Mouse (Mus musculus): ENCODE measurements around the gene Psme2b. TPM values are rescaled to one million over a fixed set of nuclear protein-coding genes. Genes with fewer than 3 reads are reported as not detected.
"Not testable (repeated sequence)": the region's sequence is repeated elsewhere in the genome, so short reads cannot be mapped to it uniquely, and the experiment has no call there.

The Psme2b gene
- not detected in 2 replicates for polyA plus RNA-seq (2012; ENCODE audit: insufficient read depth, insufficient read length, low replicate concordance, missing spikeins)

DNA sequence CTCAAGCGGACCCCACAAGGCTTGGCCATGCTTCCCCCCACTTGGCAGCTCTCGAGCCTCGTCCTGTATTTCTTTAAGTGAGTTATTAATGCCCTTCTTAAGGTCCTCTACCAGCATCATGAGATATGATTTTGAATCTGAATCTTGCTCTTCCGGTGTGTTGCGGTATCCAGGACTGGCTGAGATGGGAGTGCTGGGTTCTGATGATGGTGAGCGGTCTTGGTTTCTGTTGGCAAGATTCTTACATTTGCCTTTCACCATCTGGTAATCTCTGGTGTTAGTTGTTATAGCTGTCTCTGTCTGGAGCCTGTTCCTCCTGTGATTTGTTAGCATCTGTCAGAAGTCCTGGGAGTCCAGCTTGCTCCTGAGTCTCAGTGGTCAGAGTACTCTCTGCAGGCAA, at the start of gene Psme2b:
Gene Psme2b, minus strand, starts transcription at position 101 of the 400 bp plus-strand sequence.
- 97% methylated on average over 6 of the region's 6 CpGs for WGBS
- not testable (repeated sequence) for H3K27ac ChIP-seq (ENCODE audit: insufficient read depth, low read depth, low read length); H3K4me3 ChIP-seq (ENCODE audit: insufficient read depth, low read depth, low read length); H3K4me1 ChIP-seq (ENCODE audit: control insufficient read depth, insufficient read depth, low read length)

DNA sequence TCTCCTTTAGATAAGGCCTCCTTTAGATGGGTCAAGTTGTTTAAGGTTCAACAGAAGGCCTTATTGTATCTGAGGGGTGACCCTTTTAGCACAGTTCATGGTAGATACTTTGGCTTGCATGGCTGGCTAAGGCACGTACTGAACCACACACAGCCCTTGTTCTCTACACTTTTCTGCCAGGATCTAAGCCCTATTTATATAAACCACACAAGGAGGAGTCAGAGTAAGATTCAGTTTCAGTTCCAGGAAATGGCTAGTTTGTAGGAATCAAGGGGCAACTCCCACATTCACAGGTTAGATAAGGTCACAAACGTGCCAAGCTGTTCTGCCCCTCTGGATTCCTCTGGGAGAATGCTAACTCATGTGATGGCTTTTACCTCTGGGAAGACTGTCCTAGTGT, 48.0 kb upstream of the Psme2b start, which contains the start of gene Tgtp1:
Gene Tgtp1, minus strand, starts transcription at position 155 of the 400 bp plus-strand sequence.
- H3K27ac ChIP-seq (ENCODE audit: insufficient read depth, low read depth, low read length); H3K4me1 ChIP-seq (ENCODE audit: control insufficient read depth, insufficient read depth, low read length); H3K4me3 ChIP-seq (ENCODE audit: insufficient read depth, low read depth, low read length): not testable (repeated sequence)
- WGBS = 69% methylated on average over 2 of the region's 2 CpGs

DNA sequence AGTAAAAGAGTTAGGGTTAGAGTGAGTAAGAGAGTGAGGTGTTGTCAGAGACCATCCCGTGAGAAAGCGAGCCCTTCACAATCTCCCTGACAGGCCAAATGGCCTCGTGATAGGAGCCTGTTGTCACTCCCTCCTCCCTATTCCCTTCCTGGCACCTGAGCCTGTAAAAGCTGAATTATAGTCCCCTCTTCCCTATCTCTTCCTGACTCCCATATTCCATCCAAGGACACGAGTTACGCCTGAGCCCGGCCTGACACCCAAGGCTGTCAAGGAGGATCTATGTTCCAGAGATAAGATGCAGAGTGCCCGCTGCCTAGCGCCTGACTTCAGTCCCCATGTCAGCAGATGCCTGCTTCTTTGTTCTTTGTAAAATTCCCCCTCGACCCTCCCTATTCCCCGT, 47.3 kb upstream of the Psme2b start:
- not testable (repeated sequence) for H3K27ac ChIP-seq (ENCODE audit: insufficient read depth, low read depth, low read length); H3K4me3 ChIP-seq (ENCODE audit: insufficient read depth, low read depth, low read length); H3K4me1 ChIP-seq (ENCODE audit: control insufficient read depth, insufficient read depth, low read length)
- WGBS = 85% methylated on average over 10 of the region's 10 CpGs

DNA sequence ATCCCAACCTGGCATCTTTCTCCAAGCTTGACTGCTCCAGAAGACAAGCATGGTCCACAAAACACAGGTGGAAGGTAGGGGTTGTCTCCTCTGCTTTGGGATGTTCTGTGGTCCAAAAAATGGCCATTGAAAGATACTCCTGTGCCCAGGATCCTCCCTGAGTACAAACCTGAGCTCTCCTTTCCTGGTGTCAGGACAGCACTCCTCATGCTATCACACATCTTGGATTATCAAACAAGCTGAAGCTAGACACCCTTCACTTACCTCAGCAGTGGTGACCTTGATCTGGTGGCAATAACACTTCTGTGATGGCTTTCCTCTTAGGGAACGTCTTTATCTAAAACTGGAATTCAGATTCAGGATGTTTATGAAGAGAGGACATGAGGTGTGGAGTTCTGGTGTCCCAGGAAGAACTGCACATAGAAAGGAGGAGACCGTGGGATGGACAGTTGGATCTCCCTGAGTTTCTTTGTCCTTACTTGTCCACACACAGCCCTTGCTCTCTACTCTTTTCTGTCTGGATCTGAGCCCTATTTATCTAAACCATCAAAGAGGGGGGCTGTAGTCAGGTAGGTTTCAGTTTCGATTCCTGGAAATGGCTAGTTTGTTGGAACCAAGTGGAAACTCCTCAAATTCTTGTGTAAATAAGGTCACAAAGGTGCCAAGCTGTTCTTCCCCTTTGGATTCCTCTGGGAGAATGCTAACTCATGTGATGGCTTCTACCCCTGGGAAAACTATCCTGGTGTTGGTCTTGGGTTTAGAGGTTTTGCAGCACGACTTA, 45.9 kb upstream of the Psme2b start, which contains the start of gene Gm12185:
Gene Gm12185, minus strand, starts transcription at position 487 of the 781 bp plus-strand sequence.
- WGBS = 74% methylated on average over 4 of the region's 4 CpGs
- not testable (repeated sequence) for H3K27ac ChIP-seq (ENCODE audit: insufficient read depth, low read depth, low read length); H3K4me1 ChIP-seq (ENCODE audit: control insufficient read depth, insufficient read depth, low read length); H3K4me3 ChIP-seq (ENCODE audit: insufficient read depth, low read depth, low read length)

DNA sequence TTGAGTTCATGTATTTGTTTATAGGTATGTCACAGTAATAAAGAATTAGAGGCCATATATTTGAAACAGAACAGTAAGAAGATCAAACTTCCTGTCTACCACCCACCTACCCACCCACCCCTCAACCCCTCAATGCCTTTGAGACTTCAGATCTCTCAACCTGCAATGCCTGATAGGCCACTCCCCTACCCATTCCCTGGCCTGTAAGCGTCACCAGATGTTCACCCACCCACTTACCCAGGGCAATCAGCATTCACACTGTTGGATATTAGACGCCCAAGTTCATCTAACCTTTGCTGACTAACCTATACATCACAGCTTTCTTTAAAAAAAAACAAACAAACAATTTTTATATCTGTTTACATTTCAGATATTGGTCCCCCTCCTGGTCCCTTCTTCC, 44.0 kb upstream of the Psme2b start:
- H3K27ac ChIP-seq (ENCODE audit: insufficient read depth, low read depth, low read length); H3K4me3 ChIP-seq (ENCODE audit: insufficient read depth, low read depth, low read length); H3K4me1 ChIP-seq (ENCODE audit: control insufficient read depth, insufficient read depth, low read length): not testable (repeated sequence)
- WGBS = 74% methylated on average over 2 of the region's 2 CpGs

DNA sequence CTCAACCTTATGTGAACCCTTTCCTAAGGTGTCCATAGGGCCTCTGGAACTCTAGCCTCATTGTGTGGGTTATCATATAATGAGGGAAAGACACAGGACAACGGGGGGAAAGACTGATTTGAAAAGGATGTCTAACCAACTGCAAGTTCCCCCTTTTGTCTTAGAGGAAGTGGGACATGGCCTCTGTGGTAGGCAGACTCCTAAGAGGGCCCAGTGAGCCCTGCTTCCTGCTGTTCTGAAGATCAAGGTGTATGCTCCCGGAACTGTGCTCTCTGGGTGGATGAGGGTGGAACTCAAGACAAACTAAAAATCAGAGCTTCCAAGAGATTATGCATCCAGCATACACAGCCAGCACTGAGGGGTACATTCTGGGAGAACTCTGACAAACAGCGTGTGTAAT, 42.2 kb upstream of the Psme2b start:
- H3K4me1 ChIP-seq (ENCODE audit: control insufficient read depth, insufficient read depth, low read length); H3K4me3 ChIP-seq (ENCODE audit: insufficient read depth, low read depth, low read length); H3K27ac ChIP-seq (ENCODE audit: insufficient read depth, low read depth, low read length): not testable (repeated sequence)
- 86% methylated on average over 2 of the region's 3 CpGs for WGBS

DNA sequence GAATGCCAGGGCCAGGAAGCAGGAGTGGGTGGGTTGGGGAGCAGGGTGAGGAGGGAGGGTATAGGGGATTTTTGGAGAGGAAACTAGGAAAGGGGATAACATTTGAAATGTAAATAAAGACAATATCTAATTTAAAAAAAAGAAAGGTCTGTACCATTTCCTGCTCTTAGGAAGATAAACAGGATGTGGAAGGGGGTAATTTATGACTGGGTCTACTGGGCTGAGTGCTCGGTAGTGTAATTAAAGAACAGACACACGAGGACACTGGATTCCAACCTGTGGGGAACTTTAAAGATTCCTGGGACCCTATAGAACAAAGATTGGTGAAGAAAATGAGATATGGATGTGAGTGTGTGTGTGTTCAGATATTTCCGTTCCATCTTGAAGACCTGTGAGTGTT, 36.9 kb upstream of the Psme2b start:
- not testable (repeated sequence) for H3K4me1 ChIP-seq (ENCODE audit: control insufficient read depth, insufficient read depth, low read length); H3K4me3 ChIP-seq (ENCODE audit: insufficient read depth, low read depth, low read length); H3K27ac ChIP-seq (ENCODE audit: insufficient read depth, low read depth, low read length)
- no CpG with 5 or more reads among the region's 3 CpGs for WGBS

DNA sequence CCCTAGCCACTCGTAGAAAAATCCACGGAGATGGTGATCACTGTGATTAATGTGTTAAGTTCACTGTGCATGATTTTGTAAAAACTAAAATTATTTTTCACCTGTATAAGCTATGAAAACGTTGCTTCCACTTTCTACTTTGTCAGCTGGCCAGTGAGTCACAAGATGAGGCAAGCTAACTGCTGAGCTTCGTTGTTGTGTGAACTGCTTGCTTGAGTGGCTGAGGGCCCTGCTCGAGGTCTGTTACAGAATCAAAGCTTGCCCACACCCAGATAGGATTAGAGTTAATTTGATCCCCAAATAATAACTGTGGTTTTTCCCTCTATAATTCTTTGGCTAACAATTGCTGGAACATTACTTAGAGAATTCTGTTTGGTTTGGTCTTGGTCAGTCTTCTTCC, 34.1 kb upstream of the Psme2b start:
- H3K27ac ChIP-seq (ENCODE audit: insufficient read depth, low read depth, low read length); H3K4me1 ChIP-seq (ENCODE audit: control insufficient read depth, insufficient read depth, low read length); H3K4me3 ChIP-seq (ENCODE audit: insufficient read depth, low read depth, low read length): not testable (repeated sequence)
- no CpG with 5 or more reads among the region's 5 CpGs for WGBS

DNA sequence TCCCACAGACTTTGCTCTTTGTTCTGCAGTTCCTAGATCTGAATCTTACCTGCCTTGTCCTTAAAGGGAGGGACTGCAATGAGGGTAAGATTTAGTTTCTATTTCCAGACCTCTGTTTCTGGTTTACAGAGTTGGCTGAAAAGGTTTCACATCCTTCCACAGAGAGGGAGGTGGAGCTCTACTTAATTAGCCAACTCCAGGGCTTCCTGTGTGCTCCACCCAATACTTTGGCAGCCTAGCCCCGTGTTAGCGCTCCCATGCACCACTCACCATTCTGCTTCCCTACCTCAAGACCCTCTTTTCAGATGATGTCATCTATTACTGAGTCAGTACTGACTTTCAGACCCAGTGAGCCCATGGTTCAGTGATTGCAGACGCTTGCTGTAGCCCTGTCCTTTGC, 33.3 kb upstream of the Psme2b start, which contains the start of gene 9930111J21Rik1:
Gene 9930111J21Rik1, minus strand, starts transcription at position 148 of the 400 bp plus-strand sequence.
- whole genome bisulfite sequencing = no CpG with 5 or more reads among the region's 3 CpGs
- not testable (repeated sequence) for H3K27ac ChIP-seq (ENCODE audit: insufficient read depth, low read depth, low read length); H3K4me3 ChIP-seq (ENCODE audit: insufficient read depth, low read depth, low read length); H3K4me1 ChIP-seq (ENCODE audit: control insufficient read depth, insufficient read depth, low read length)

DNA sequence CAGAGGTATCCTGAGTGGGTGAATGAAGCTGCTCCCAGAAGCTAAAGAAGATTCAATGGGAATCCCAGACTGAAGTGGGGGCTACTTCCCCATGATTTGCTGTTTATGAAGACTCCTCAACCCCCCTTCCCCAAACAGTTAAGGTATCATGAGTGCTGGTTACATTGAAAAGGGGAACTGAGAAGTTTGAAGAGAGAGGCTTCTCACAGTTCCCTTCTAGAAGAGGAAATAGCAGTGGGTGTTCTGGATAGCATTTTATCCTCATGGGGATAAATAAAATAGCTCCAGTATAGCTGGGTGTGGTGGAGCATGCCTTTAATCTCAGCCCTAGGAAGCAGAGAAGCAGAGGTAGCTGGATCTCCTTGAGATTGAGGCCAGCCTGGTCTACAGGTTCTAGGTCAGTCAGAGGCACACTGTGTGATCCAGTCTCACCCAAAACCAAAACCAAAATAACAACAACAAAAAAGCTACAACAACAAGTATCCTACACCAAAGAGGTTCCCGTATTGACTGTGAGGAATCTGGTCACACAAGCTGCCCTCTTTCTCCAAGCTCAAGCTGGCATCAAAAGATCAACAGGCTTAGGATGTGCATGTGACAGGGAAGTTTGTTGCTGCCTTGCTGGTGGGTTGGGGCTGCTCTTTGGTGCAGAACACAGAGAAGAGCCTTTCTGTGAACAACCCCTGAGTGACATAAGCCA, 32.4 kb upstream of the Psme2b start, which contains the start of gene Olfr56:
Gene Olfr56, plus strand, starts transcription at position 650 of the 700 bp plus-strand sequence.
- WGBS = no CpG with 5 or more reads among the region's 1 CpGs
- H3K27ac ChIP-seq (ENCODE audit: insufficient read depth, low read depth, low read length); H3K4me3 ChIP-seq (ENCODE audit: insufficient read depth, low read depth, low read length); H3K4me1 ChIP-seq (ENCODE audit: control insufficient read depth, insufficient read depth, low read length): not testable (repeated sequence)

DNA sequence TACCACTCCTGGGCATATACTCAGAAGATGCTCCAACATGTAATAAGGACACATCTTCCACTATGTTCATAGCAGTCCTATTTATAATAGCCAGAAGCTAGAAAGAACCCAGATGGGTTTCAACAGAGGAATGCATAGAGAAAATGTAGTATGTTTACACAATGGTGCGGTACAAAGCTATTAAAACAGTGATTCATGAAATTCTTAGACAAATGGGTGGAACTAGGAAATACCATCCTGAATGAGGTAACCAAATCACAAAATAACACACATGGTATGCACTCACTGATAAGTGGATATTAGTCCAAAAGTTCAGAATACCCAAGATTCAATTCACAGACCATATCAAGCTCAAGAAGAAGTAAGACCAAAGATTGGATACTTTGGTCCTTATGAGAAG, 28.7 kb upstream of the Psme2b start:
- H3K4me1 ChIP-seq (ENCODE audit: control insufficient read depth, insufficient read depth, low read length); H3K4me3 ChIP-seq (ENCODE audit: insufficient read depth, low read depth, low read length); H3K27ac ChIP-seq (ENCODE audit: insufficient read depth, low read depth, low read length): not testable (repeated sequence)
- no CpG with 5 or more reads among the region's 1 CpGs for WGBS

DNA sequence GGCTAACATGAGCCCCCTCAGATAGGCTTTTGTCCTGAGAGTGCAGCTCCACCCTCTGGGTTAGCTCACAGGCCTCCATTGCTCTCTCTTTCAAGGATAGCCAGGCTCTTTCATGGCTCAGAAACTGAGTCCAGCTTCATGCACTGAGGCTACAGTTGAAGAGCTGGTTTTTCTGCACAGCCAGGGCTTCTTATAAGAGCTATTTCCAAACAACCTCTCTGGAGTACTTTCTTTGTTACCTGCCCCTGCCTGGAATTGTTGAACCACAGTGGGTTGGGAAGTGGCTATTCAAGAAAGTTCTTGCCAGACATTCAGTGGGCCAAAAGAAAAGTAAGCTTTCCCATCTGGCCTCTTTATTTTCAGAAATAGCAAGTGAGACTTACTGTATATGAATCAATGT, 6.7 kb downstream of the Psme2b start:
- not testable (repeated sequence) for H3K4me1 ChIP-seq (ENCODE audit: control insufficient read depth, insufficient read depth, low read length); H3K27ac ChIP-seq (ENCODE audit: insufficient read depth, low read depth, low read length); H3K4me3 ChIP-seq (ENCODE audit: insufficient read depth, low read depth, low read length)

DNA sequence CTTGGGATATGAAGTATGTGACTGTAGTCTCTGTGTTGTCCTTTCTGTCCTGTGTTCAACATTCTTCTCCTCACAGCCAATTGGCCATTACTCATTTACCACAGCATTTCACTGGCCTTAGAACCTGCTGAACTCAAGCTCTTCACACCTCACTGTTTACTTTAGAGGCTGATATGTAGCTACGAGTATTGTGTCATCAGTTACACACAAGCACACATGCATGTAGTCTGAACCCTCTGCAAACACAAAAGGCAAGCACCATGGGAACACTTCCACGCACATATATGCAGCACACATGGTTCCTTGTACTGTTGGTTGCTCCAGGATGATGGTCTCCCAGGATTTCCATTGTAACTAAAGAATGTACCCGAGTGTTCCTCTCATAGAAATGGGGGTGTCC, 10.7 kb downstream of the Psme2b start:
- H3K4me3 ChIP-seq (ENCODE audit: insufficient read depth, low read depth, low read length); H3K27ac ChIP-seq (ENCODE audit: insufficient read depth, low read depth, low read length); H3K4me1 ChIP-seq (ENCODE audit: control insufficient read depth, insufficient read depth, low read length): not testable (repeated sequence)
- WGBS = no CpG with 5 or more reads among the region's 3 CpGs

DNA sequence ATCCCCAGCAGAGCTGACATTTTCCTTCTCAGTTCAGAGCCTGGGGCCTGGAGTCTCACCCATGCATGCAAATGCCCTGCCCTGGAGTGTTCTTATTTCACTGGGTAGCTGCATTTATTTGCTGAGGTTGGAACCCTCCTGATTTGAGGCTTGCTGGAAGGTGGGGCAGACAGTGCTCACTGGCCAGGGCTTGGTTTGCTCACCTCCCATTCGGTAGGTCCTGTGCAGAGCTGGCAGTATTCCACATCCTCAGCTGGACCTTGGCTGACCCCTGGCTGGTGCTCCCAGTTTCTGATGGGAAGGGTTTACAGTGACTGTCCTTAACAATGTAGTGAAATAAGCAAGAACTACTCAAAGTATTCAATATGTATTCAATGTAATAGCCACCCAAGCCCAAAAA, 12.1 kb downstream of the Psme2b start:
- 45% methylated on average over 1 of the region's 1 CpGs for WGBS
- H3K4me1 ChIP-seq (ENCODE audit: control insufficient read depth, insufficient read depth, low read length); H3K27ac ChIP-seq (ENCODE audit: insufficient read depth, low read depth, low read length); H3K4me3 ChIP-seq (ENCODE audit: insufficient read depth, low read depth, low read length): not testable (repeated sequence)
